Mouse (Mus musculus): ENCODE data around the gene Tagap1. TPM values are rescaled to one million over a fixed set of nuclear protein-coding genes. Genes with fewer than 3 reads are reported as not detected.
A peak's percentile ranks its signal among the peaks of the same experiment; 100 is the strongest.
"Not testable (repeated sequence)": the region's sequence is repeated elsewhere in the genome, so short reads cannot be mapped to it uniquely, and the experiment has no call there.

Gene Tagap1
- total RNA-seq, 2 experiments from 2014 or later = 41.5 to 44.9 TPM

GRCm38 (mm10) chr17:6962936-6963335 is 2.0 kb upstream of the Tagap1 start:
- peak; percentile 3; the same call in 1 of the 2 replicates for ATAC-seq (replicated peaks; ENCODE audit: poor library complexity, severe bottlenecking)

- ATAC-seq (replicated peaks; ENCODE audit: poor library complexity, severe bottlenecking) = not testable (repeated sequence)
Measured at GRCm38 (mm10) chr17:6962339-6962738, 1.4 kb upstream of the Tagap1 start.

DNA sequence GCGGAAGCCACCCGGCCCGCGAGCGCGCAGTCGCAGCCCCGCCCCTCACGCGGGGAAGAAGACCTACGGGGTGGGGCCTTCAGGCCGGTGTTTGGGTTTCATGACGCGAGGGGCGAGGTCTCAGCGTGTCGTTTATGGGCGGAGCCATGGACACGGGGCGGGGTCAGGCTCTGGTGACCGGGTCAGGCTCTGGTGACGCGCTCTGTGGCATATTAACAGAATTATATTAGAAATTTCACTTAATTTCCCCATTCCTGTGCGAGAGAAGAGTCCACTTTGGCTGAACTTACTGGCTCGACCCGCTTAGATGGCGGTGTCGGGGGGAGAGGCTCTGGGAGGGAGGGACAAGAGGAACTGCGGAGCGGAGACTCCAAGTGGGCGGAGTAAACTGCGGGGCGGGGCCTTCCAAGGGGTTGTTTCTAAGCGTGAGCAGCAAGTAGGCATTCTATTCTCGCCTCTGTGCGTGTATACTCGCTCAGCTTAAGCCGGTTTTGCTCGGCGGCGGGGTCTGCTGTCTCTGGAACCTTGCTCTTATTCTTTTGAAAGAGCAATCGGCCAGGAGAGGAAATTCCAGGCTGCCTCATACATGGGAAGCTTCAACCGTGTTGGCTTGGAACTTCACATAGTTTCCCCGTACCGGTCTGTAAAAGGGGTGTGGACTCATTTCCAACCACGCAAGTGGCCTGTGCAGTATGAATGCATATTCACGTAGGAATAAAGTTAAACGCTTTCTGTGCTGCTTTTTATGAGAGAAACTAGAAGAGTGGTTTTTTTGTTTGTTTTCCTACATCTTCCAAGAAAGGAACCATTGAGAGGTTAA is 435 bp upstream of the Tagap1 start:
- ATAC-seq (replicated peaks; ENCODE audit: poor library complexity, severe bottlenecking) = peak; percentile 81

- not testable (repeated sequence) for ATAC-seq (replicated peaks; ENCODE audit: poor library complexity, severe bottlenecking)
Measured at GRCm38 (mm10) chr17:6960349-6960748, 607 bp downstream of the Tagap1 start.

DNA sequence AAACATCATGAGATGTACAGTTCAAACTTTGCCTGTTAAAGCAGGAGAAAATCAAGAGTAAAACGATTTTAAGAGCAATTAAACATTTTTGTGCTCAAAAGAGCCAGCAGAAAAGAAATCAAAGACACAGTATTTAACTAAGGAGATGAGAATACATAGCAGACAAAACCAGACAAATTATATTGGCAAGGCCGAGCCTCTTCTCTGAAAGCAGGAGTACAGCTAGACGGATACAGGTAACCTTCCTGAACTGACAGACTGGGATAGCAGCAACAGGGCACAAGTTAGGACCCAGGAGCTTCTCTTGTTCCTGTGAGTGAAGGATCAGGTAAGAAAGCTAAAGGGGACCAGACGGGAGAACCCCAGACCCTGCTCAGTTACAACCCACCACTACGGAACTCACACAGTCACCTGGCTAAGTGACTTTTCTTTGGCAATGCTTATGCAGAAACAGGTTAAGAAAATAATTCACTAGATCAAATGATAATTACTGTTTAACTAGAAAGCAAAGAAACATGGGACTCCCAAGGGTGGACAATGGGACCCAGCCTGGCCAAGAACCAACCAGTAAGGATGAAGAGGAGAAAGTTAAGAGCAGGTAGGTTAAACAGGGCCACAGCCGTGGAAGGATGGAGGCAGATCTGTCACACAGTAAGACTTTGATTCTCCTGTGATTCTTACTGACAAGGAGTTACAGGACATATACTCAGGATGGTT is 1.3 kb downstream of the Tagap1 start:
- not testable (repeated sequence) for ATAC-seq (replicated peaks; ENCODE audit: poor library complexity, severe bottlenecking)

DNA sequence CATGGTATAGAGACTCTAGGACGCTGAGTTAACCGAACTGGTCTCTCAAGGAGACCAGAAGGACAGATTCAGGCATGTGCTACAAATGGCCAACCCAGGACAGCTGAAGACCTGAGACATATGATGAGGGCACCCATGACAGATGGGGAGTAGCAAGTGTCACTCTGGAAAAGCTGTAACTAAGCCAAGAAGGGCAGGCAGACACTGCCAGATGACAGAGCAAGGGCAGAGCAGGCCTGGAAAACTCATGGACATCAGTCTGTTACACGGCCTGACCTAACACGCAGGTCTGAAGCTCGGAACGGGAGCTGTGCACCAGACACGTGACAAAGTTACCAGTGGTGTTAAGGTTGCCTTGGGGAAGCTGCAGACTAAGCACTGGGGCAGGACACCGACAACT is 2.1 kb downstream of the Tagap1 start:
- not testable (repeated sequence) for ATAC-seq (replicated peaks; ENCODE audit: poor library complexity, severe bottlenecking)

GRCm38 (mm10) chr17:6948769-6949228 is 12.2 kb downstream of the Tagap1 start:
- ATAC-seq (replicated peaks; ENCODE audit: poor library complexity, severe bottlenecking) = not testable (repeated sequence)

- ATAC-seq (replicated peaks; ENCODE audit: poor library complexity, severe bottlenecking) = peak; percentile 90
Measured at GRCm38 (mm10) chr17:6947984-6948768, 12.8 kb downstream of the Tagap1 start, which contains the start of gene Rsph3b. Rsph3b (minus strand) TSS chr17:6948682.

DNA sequence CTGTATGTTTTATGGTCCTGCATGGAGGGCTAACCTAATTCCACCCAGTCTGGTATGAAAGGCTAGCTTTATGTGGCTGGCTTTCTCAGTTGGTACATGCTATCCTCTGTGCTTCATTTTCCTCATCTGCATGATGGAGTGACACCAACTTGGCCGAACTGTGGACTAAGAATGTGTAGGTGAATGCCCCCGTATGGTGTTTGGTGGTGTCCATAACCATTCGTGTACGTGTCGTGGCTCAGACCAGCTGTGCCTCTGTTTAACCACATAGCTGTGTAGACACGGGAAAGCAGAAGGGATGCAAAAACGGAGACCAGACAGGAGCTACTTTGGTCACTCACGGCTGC is 13.3 kb downstream of the Tagap1 start:
- ATAC-seq (replicated peaks; ENCODE audit: poor library complexity, severe bottlenecking) = not testable (repeated sequence)

DNA sequence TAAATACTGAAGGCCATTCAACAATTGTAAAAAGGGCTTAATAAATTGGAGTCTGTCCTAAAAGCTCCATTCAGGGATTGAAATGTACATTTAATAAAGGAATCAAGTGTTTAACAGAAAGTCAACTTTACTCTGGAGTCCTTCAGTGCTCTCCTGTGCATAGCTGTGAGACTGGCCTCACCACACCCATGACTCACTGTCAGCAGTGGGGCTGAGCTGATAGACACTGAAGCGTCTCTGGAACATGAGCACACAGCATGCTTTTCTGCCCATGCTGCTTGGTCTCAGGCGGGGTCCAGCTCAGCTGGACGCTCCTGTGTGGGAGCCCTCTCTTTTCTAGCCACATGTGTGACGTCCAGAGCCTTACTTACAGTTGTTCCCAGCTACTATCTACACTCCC is 18.4 kb downstream of the Tagap1 start:
- ATAC-seq (replicated peaks; ENCODE audit: poor library complexity, severe bottlenecking) = not testable (repeated sequence)

DNA sequence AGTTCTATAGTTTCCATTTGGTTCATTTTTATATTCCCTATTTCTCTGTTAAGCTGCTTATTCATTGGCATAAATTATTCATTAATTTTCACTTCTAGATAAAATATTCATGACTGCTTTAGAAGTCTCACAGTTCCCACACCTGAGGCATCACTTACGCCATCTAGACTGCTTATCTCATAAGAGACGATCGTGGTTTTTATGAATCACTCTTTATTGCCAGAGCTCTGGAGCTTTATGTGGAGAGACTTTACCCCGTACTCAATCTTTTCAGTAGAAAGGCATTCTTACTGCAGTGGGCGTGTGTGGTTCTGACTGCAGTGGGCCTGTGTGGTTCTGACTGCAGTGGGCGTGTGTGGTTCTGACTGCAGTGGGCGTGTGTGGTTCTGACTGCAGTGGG is 29.3 kb downstream of the Tagap1 start:
- not testable (repeated sequence) for ATAC-seq (replicated peaks; ENCODE audit: poor library complexity, severe bottlenecking)

DNA sequence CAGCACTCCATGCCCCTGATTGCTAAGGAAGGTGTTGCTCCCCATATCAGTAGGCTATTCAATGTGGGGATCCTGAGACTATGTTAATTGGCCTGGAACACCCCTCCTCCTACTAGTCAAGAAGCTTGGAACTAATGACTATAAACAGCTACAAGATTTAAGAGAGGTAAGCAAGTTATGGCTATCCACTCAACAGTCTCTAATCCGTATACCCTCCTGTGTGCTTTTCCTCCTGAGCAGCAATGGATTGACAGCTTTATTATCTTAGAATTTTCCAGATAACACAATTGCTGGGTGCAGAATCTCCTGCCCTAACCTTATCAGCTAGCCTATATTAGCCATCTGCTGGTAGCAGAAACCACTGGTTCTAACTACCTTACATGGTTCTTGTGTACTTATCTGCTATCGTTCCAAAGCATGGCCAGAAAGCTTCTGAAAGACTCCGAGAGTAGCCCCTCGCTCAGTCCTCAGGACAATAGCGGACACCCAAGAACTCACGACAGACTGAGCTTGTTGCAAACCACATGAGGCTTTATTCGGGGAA is 40.5 kb downstream of the Tagap1 start:
- ATAC-seq (replicated peaks; ENCODE audit: poor library complexity, severe bottlenecking) = not testable (repeated sequence)

DNA sequence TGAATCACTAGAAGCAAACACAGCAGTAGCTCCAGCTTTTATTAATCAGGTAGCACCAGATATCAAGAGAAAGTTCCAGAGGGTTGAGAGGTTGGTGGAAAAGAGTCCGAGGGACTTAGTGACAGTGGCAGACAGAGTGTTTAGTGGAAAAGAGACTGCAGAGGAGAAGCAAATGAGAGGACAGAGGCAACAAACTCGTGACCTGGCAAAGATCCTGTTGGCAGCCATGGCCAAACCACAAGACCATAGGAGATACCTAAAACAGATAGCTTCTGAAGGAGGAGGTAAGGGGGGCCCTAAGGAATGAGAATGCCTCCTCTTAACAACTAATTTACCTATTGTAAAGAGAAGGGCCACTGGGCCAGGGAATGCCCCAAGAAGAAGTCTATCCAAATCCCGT is 41.6 kb downstream of the Tagap1 start:
- not testable (repeated sequence) for ATAC-seq (replicated peaks; ENCODE audit: poor library complexity, severe bottlenecking)

GRCm38 (mm10) chr17:6915282-6915681 is 45.7 kb downstream of the Tagap1 start:
- ATAC-seq (replicated peaks; ENCODE audit: poor library complexity, severe bottlenecking) = not testable (repeated sequence)

DNA sequence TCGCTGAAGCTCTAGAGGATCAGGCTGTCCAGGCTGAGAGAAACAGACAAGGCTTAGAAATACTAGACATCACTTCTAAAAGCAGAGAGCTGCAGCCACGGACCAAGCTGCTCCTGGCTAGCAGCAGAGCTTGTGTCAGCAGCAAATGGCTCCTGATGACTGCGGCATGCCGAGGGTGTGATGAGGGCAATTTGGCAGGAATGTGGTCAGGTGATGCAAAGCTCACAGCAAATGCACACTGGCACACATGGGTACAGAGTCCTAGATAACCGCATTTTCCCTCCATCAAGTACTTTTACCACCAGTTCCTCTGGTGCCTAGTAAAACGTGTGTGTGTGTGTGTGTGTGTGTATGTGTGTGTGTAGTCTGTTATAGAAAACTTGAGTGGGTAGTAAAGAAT is 46.9 kb downstream of the Tagap1 start:
- not testable (repeated sequence) for ATAC-seq (replicated peaks; ENCODE audit: poor library complexity, severe bottlenecking)

Other genes with a start within 250 kb of the Tagap1 start
- gene Ezr, start 178.4 kb downstream of the Tagap1 start, total RNA-seq (2014; fragmentation: Nextera tagmentation) = 44.2 and 55.0 TPM in 2 replicates
- 99.7 and 110 TPM in 2 replicates for gene Ezr, start 178.4 kb downstream of the Tagap1 start, total RNA-seq (2017)
- gene Rsph3b, start 12.5 kb downstream of the Tagap1 start, total RNA-seq (2014; fragmentation: Nextera tagmentation) = 20.3 and 30.8 TPM in 2 replicates
- gene Rsph3b, start 12.5 kb downstream of the Tagap1 start, total RNA-seq (2017) = 34.6 and 35.3 TPM in 2 replicates
- gene Rnaset2b, start 9.5 kb upstream of the Tagap1 start, total RNA-seq (2014; fragmentation: Nextera tagmentation) = 482 and 536 TPM in 2 replicates
- gene Rnaset2b, start 9.5 kb upstream of the Tagap1 start, total RNA-seq (2017) = 929 and 969 TPM in 2 replicates
- gene Gm49721, start 17.7 kb upstream of the Tagap1 start, total RNA-seq (2014; fragmentation: Nextera tagmentation) = not detected in 2 replicates
- gene Gm49721, start 17.7 kb upstream of the Tagap1 start, total RNA-seq (2017) = not detected in 2 replicates
- 11.8 and 14.1 TPM in 2 replicates for gene Gm1604a, start 64.4 kb upstream of the Tagap1 start, total RNA-seq (2014; fragmentation: Nextera tagmentation)
- gene Gm1604a, start 64.4 kb upstream of the Tagap1 start, total RNA-seq (2017) = 4.6 and 5.9 TPM in 2 replicates
- gene Rps6ka2, start 209.0 kb upstream of the Tagap1 start, total RNA-seq (2014; fragmentation: Nextera tagmentation) = 32.6 and 34.5 TPM in 2 replicates
- gene Rps6ka2, start 209.0 kb upstream of the Tagap1 start, total RNA-seq (2017) = 21.2 and 26.1 TPM in 2 replicates

Measured in granulocyte monocyte progenitor cell, adult 5-6 weeks (primary cell).